Mouse (Mus musculus) cortical plate, adult 2 months (tissue): ENCODE measurements at regions not wholly inside any gene's neighbourhood (a gene's known extent, or its start where the extent isn't known, plus 50 kb on each side); places are given as distances from the start of the nearest gene placed in this dataset.

Source experiments
- CTCF ChIP-seq: fragments of 200-500 bp; IDR thresholded peaks from 2 replicates; pipeline ENCODE4 v1.5.1; 2011; ENCODE audit warnings: mild to moderate bottlenecking, control low read depth, low read length; ENCODE audit not compliant: insufficient read depth; ENCODE audit errors: extremely low read depth
- POLR2A ChIP-seq: fragments of 200-500 bp; IDR thresholded peaks from 2 replicates; pipeline ENCODE4 v1.6.1; 2011; ENCODE audit warnings: mild to moderate bottlenecking, low read length, control low read depth; ENCODE audit not compliant: insufficient read depth; ENCODE audit errors: extremely low read depth

DNA sequence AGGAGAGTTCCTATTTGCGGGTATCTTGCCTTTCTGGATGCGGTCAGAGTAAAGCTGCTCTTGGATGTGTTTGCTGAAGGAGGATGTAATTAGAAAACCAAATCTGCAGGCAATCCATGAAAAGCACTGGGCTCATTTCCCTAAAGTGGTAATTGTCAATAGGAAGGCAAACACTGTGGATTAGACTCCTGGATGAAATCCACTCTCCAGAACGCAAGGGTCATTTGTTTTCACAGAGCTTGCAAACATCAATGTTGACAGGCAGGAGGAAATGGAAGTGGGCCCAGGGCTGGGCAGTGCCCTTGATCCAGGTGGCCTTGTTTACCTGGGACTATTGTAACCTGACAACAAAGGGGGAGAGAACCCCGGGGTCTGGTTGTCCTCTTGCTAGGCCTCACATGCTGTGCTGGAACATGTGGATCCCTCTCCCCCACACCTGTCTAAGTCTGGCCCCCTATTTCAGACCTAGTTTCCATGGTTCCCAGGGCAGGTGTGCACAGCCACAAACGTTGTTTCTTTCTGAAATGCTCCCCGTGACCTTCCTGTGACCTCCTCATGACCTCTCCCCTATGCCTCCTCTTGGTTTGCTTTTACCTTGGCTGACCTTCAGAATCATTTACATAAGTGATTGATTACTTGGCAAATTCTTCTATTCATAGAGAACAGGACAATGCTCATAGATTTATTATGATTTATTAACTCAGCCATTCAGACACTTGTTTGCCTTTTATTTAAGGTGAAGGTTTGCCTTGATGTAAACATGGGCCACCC is 197.9 kb upstream of the Cops8 start:
- TF ChIP-seq CTCF: no peak
- no peak for TF ChIP-seq POLR2A
